26 mouse cellular contexts compared by ENCODE assay signal in genomic region chr11:77713736-77714135, GRCm38 (mm10). TPM values are rescaled to one million over a fixed set of nuclear protein-coding genes. Genes with fewer than 3 reads are reported as not detected.
DNase-seq lines count a peak whose midpoint lies in the region; ATAC-seq and TF ChIP-seq lines count a peak whose summit lies in the region.
"Had no signal": no experiment of that assay in that cellular context is flagged by ENCODE, and none has a peak within 500 bp of the region (broad histone marks: within the 10 kb centered on the region; RNA-seq: fewer than 3 reads in every experiment).

No protein-coding gene starts in this region.

- no peaks in the 10 kb centered on the region for H3K9me3 ChIP-seq in liver, postnatal 0 days (ENCODE audit: low read length)
- no peaks in the 10 kb centered on the region for H3K9me3 ChIP-seq in ES-E14 (ENCODE audit: control insufficient read depth, insufficient read depth, low read depth, low read length)
- H3K9me3 ChIP-seq in hindbrain, embryonic 12.5 days (replicated peaks): no peaks in the 10 kb centered on the region
- H3K9me3 ChIP-seq: embryonic facial prominence, embryonic 13.5 days; embryonic facial prominence, embryonic 15.5 days; forebrain, embryonic 10.5 days; forebrain, embryonic 12.5 days had no signal

- H3K4me3 ChIP-seq in liver, adult 2 months (ENCODE audit: insufficient read depth, low read depth, low read length): no peak overlapping the region
- no peak overlapping the region for H3K4me3 ChIP-seq in liver, postnatal 0 days (ENCODE audit: low read depth, low read length)
- H3K4me3 ChIP-seq in ES-E14 (ENCODE audit: insufficient read depth in 1 of 2, low read depth in 1 of 2, low read length in 2 of 2, poor library complexity in 1 of 2, severe bottlenecking in 1 of 2): no peak overlapping the region
- no peak overlapping the region for H3K4me3 ChIP-seq in hindbrain, embryonic 12.5 days
- H3K4me3 ChIP-seq: embryonic facial prominence, embryonic 13.5 days; embryonic facial prominence, embryonic 15.5 days; erythroblast, embryonic 14.5 days; forebrain, embryonic 10.5 days; forebrain, embryonic 12.5 days had no signal

- no peaks in the 10 kb centered on the region; the same call in 1 of the 2 replicates for H3K79me2 ChIP-seq in liver, adult 2 months (ENCODE audit: control insufficient read depth, insufficient read depth, low read length)

- no peak for TF ChIP-seq EP300 in liver, postnatal 0 days (IDR thresholded peaks at IDR 0.05; ENCODE audit: low read depth)

- H3K9ac ChIP-seq in liver, adult 2 months (ENCODE audit: low read depth, low read length): no peak overlapping the region
- H3K9ac ChIP-seq in liver, postnatal 0 days (replicated peaks): no peak overlapping the region
- H3K9ac ChIP-seq in ES-E14 (ENCODE audit: insufficient read depth, low read depth, low read length, poor library complexity, severe bottlenecking): no peak overlapping the region
- no peak overlapping the region for H3K9ac ChIP-seq in hindbrain, embryonic 12.5 days
- H3K9ac ChIP-seq: embryonic facial prominence, embryonic 13.5 days; embryonic facial prominence, embryonic 15.5 days; forebrain, embryonic 12.5 days had no signal

- H3K27me3 ChIP-seq in liver, adult 2 months (ENCODE audit: control insufficient read depth, insufficient read depth, low read length): no peaks in the 10 kb centered on the region
- H3K27me3 ChIP-seq in liver, postnatal 0 days (ENCODE audit: insufficient read depth, low read length): no peaks in the 10 kb centered on the region
- H3K27me3 ChIP-seq in hindbrain, embryonic 12.5 days: no peaks in the 10 kb centered on the region
- H3K27me3 ChIP-seq: embryonic facial prominence, embryonic 13.5 days; embryonic facial prominence, embryonic 15.5 days; forebrain, embryonic 12.5 days had no signal

- 38% methylated on average over 3 of the region's 3 CpGs for WGBS in liver, adult 2 months
- 91% methylated on average over 3 of the region's 3 CpGs for WGBS in liver, postnatal 0 days (ENCODE audit: insufficient replicate concordance)
- WGBS in hindbrain, embryonic 12.5 days: 96% methylated on average over 3 of the region's 3 CpGs

- ATAC-seq in liver, postnatal 0 days: no peak
- ATAC-seq in hindbrain, embryonic 12.5 days (ENCODE audit: low FRiP score): no peak
- ATAC-seq: forebrain, embryonic 14.5 days; forebrain, embryonic 16.5 days had no signal

- H3K4me2 ChIP-seq in liver, postnatal 0 days (ENCODE audit: low read depth, low read length): no peak overlapping the region
- H3K4me2 ChIP-seq in hindbrain, embryonic 12.5 days (replicated peaks): no peak overlapping the region
- H3K4me2 ChIP-seq: embryonic facial prominence, embryonic 13.5 days; embryonic facial prominence, embryonic 15.5 days; forebrain, embryonic 12.5 days had no signal

- DNase-seq in kidney, adult 8-10 months: peak; percentile 17 to 22
- DNase-seq in kidney, postnatal 10 days: no peak
- peak; percentile 31 for DNase-seq in liver, adult 2 months (ENCODE audit: extremely low read depth, low read depth, low spot score)
- DNase-seq in liver, postnatal 0 days: no peak
- no peak for DNase-seq in ES-E14 (ENCODE audit: low read depth, low spot score)
- DNase-seq: adrenal gland, adult 2 months; adrenal gland, postnatal 10 days; adrenal gland, postnatal 25 days; cerebellum, adult 11 months; cerebellum, adult 18-20 months; cerebellum, adult 8-10 months; cerebellum, adult 9-11 months; cerebellum, postnatal 14 days; cerebellum, postnatal 36 days; embryo, embryonic 11 days had no signal

- no peak for TF ChIP-seq POLR2A in liver, adult 2 months (IDR thresholded peaks at IDR 0.05; ENCODE audit: extremely low read depth, insufficient read depth, low read length)

- peaks cover 27% of the 10 kb centered on the region for H3K36me3 ChIP-seq in liver, adult 2 months (ENCODE audit: control insufficient read depth, insufficient read depth, low read length)
- H3K36me3 ChIP-seq in liver, postnatal 0 days (replicated peaks; ENCODE audit: insufficient read depth, low read length): peaks cover 25% of the 10 kb centered on the region
- peaks cover 12% of the 10 kb centered on the region for H3K36me3 ChIP-seq in ES-E14 (ENCODE audit: control insufficient read depth, insufficient read depth, low read length, poor library complexity, severe bottlenecking)
- peaks cover 5% of the 10 kb centered on the region; the same call in 1 of the 2 replicates for H3K36me3 ChIP-seq in hindbrain, embryonic 12.5 days
- H3K36me3 ChIP-seq: forebrain, embryonic 12.5 days had no signal

- no peak overlapping the region for H3K27ac ChIP-seq in liver, adult 2 months (replicated peaks; ENCODE audit: insufficient read depth, low read depth, low read length)
- no peak overlapping the region for H3K27ac ChIP-seq in liver, postnatal 0 days (ENCODE audit: low read depth)
- H3K27ac ChIP-seq in ES-E14 (ENCODE audit: insufficient read depth, low read depth, low read length, poor library complexity, severe bottlenecking): no peak overlapping the region
- H3K27ac ChIP-seq in hindbrain, embryonic 12.5 days: no peak overlapping the region
- H3K27ac ChIP-seq: embryonic facial prominence, embryonic 13.5 days; embryonic facial prominence, embryonic 15.5 days; forebrain, embryonic 10.5 days; forebrain, embryonic 12.5 days had no signal

- in situ Hi-C loops in ES-E14 (cut with MboI; ENCODE audit: low sequenced_read_pairs in 2 of 2, unreplicated experiment in 2 of 2): no loop called here

- peaks cover 3% of the 10 kb centered on the region; the same call in 1 of the 2 replicates for H3K4me1 ChIP-seq in liver, adult 2 months (ENCODE audit: control insufficient read depth, insufficient read depth, low read length)
- H3K4me1 ChIP-seq in liver, postnatal 0 days (ENCODE audit: insufficient read depth): no peaks in the 10 kb centered on the region
- H3K4me1 ChIP-seq in ES-E14 (ENCODE audit: control insufficient read depth in 2 of 2, insufficient read depth in 2 of 2, low read length in 2 of 2, poor library complexity in 1 of 2): no peaks in the 10 kb centered on the region
- no peaks in the 10 kb centered on the region for H3K4me1 ChIP-seq in hindbrain, embryonic 12.5 days
- H3K4me1 ChIP-seq: embryonic facial prominence, embryonic 13.5 days; embryonic facial prominence, embryonic 15.5 days; forebrain, embryonic 10.5 days; forebrain, embryonic 12.5 days had no signal

- no peak for TF ChIP-seq CTCF in liver, adult 2 months (IDR thresholded peaks at IDR 0.05; ENCODE audit: low read depth, low read length)
- TF ChIP-seq CTCF in liver, postnatal 0 days (IDR thresholded peaks at IDR 0.05; ENCODE audit: low read depth): no peak

TF ChIP-seq in ES-E14, 5 proteins besides CTCF, POLR2A, EP300 and RAD21:
- TF ChIP-seq CHD2 (IDR thresholded peaks at IDR 0.05; ENCODE audit: low read depth, low read length) (peak; percentile 38; the same call in 1 of the 2 replicates), ZC3H11A (IDR thresholded peaks at IDR 0.05; ENCODE audit: borderline replicate concordance, low read depth, low read length) (no peak)

RNA-seq across cellular contexts. Expression of gene Cryba1, which starts 11.3 kb away (rescaled TPM):
- not detected in 2 replicates for total RNA-seq in liver, adult 2 months (2014; rRNA removed)
- polyA plus RNA-seq in liver, adult 2 months (2012; rRNA removed): not detected in 2 replicates
- not detected in 2 replicates for polyA plus RNA-seq in liver, postnatal 0 days (2015; fragmentation: Nextera tagmentation; extraction: Ambion mirVana)
- 0.32 TPM in 1 of 2 replicates, not detected in the other for total RNA-seq in ES-E14 (2012; rRNA removed)
- polyA plus RNA-seq in hindbrain, embryonic 12.5 days (2016; fragmentation: Nextera tagmentation; extraction: Ambion mirVana): 2.8 and 3.5 TPM in 2 replicates
- total RNA-seq: adrenal gland, adult 2 months; adrenal gland, postnatal 10 days; adrenal gland, postnatal 25 days; adrenal gland, postnatal 4 days; common myeloid progenitor, adult 5-6 weeks; MEL had no signal
- polyA plus RNA-seq: adrenal gland, adult 2 months; embryonic facial prominence, embryonic 13.5 days; erythroblast, embryonic 14.5 days had no signal

RNA-seq across cellular contexts. Expression of gene Nufip2, which starts 27.8 kb away (rescaled TPM):
- 21.7 and 25.0 TPM in 2 replicates for total RNA-seq in liver, adult 2 months (2014; rRNA removed)
- polyA plus RNA-seq in liver, adult 2 months (2012; rRNA removed): 5.4 and 8.3 TPM in 2 replicates
- 2.0 and 2.4 TPM in 2 replicates for polyA plus RNA-seq in liver, postnatal 0 days (2015; fragmentation: Nextera tagmentation; extraction: Ambion mirVana)
- total RNA-seq in ES-E14 (2012; rRNA removed): 153 and 165 TPM in 2 replicates
- 4.8 and 5.3 TPM in 2 replicates for polyA plus RNA-seq in hindbrain, embryonic 12.5 days (2016; fragmentation: Nextera tagmentation; extraction: Ambion mirVana)

RNA-seq across cellular contexts. Expression of gene Myo18a, which starts 49.3 kb away (rescaled TPM):
- total RNA-seq in liver, adult 2 months (2014; rRNA removed): 28.6 and 33.7 TPM in 2 replicates
- polyA plus RNA-seq in liver, adult 2 months (2012; rRNA removed): 33.8 and 42.0 TPM in 2 replicates
- 10.4 and 10.5 TPM in 2 replicates for polyA plus RNA-seq in liver, postnatal 0 days (2015; fragmentation: Nextera tagmentation; extraction: Ambion mirVana)
- total RNA-seq in ES-E14 (2012; rRNA removed): 33.3 and 46.5 TPM in 2 replicates
- 55.9 and 58.9 TPM in 2 replicates for polyA plus RNA-seq in hindbrain, embryonic 12.5 days (2016; fragmentation: Nextera tagmentation; extraction: Ambion mirVana)

Comparison
In these comparisons a context has a peak if more than half of its experiments do, and no peak if none do; other contexts are left out.
1. DNase-seq: peak in kidney, adult 8-10 months (2 of 2) and liver, adult 2 months (single experiment); none in kidney, postnatal 10 days (single experiment), liver, postnatal 0 days (single experiment) and ES-E14 (single experiment).